Mouse (Mus musculus): ENCODE measurements at regions not wholly inside any gene's neighbourhood (a gene's known extent, or its start where the extent isn't known, plus 50 kb on each side); places are given as distances from the start of the nearest gene placed in this dataset.

DNA sequence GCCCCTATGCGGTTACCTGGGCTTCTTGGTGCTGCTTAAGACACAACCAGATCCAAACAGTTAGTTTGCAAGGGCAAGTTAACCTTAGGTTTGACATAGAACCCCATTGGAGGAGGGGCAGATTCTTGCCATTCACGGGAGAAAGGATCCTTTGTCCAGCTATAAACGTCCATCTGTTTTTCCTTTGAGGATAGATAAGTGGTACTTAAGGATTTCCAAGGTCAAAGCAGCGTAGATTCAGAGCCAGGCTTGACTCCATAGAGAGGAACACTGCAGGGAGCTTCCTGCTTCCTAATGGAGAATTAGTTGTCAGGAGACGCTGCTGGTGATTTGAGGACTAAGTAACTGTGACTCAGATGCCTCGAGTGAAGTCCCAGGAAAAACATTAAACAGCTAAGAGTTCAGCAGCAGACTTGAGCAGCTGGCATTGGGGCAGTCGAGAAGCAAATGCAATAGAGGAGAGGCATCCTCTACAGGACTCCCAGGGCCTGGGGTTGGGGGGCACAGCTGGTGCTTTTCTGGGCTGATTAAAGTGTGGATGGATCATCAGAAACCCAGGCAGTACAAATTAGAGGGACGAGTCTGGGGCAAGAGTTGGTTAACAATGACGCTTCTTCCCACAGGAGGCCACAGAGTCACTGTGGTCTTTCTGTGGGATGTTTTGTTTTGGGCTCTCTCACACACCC is 322.8 kb downstream of the Med10 start:
- no peak for DNase-seq (ENCODE audit: low spot score)

DNA sequence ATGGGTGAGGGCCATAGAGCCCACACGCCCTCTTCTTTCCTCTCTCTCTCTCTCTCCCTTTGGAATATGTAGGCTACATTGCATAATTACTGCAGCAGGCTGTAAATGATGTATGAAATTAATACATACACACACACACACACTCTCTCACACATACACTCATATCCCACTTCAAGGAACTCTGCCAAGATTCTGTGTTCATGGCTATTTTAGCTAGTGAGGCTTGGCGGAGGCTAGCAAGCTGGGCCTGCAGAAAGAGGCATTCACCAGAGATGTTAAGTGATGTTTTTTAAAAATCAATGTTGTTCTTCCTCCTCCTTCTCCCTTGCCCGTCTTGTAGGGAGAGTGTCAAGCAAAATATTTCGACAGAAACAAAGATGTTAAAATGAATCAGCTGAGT is 325.1 kb downstream of the Med10 start:
- no peak for DNase-seq (ENCODE audit: low spot score)

DNA sequence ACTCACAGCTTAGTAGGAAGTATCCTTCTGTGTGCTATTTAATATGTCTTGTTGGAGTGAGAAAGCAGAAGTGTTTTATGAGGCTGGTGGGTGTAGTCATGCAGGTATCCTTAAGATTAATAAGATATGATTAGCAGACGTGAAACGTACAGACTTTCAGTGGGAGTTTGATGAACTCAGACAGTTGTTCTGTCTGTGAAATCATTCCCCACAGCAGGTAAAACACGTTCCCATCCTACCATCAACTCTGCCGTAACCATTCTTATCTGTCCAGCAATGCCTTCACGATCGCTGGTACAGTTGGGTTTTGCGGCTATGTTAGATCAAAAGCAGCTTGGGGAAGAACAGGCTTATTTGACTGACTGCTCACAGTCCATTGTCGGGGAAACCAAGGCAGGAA is 332.3 kb downstream of the Med10 start:
- DNase-seq (ENCODE audit: low spot score) = no peak

DNA sequence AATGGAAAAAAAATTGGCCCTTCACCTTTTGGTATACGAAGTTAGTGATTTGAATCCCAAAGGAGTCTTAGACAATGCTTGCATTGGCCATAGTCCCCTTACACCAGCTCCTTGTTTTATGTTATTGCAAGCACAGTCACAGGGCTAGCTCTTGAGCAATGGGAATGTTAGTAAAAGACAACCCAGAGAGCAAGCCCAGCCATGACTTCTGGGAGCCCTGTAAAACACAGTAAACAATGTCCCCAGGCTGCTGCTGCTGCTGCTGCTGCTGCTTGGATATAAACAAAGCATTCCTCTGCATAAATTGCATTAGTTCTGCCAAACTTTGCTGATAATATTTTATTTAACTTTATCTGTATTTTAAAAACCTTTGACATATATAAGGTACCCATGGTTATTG is 334.0 kb downstream of the Med10 start:
- no peak for DNase-seq (ENCODE audit: low spot score)

DNA sequence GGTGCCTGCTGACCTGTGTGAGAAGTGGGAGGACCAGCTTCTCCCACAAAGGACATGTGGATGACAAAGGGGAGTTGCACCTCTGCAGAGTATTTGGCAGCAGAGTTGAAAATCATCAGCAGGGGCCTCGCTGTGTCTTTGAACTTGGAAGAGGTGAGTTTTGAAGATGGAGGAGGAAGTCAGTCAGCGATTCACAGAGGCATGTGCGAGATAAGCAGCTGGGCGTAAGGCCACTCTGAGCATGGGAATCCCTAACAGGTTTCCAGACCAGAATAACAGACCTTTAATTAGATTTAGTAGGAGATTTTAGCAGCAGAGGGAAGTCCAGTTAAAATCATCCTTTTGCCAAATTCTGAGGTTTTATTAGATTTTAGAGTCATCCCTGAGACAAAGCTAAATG is 342.3 kb downstream of the Med10 start:
- no peak for DNase-seq (ENCODE audit: low spot score)

DNA sequence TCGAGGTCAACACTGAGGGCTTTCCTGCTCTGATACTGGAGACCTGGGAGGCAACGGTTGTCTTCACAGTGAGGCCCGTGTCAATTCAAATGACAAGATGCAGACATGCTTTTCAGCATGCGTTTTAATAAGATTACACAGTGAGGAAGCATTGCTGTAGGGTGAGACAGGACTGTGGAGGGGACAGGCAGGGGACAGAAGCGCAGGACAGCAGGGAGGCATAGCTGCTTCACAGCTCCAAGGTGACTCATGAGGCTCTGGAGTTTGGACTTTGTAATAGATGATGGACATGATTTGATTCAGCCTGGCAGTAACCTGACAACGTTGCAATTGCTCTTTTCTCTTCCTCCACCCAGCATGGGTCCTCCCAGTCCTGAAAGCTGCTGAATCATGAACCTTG is 343.3 kb downstream of the Med10 start:
- no peak for DNase-seq (ENCODE audit: low spot score)

DNA sequence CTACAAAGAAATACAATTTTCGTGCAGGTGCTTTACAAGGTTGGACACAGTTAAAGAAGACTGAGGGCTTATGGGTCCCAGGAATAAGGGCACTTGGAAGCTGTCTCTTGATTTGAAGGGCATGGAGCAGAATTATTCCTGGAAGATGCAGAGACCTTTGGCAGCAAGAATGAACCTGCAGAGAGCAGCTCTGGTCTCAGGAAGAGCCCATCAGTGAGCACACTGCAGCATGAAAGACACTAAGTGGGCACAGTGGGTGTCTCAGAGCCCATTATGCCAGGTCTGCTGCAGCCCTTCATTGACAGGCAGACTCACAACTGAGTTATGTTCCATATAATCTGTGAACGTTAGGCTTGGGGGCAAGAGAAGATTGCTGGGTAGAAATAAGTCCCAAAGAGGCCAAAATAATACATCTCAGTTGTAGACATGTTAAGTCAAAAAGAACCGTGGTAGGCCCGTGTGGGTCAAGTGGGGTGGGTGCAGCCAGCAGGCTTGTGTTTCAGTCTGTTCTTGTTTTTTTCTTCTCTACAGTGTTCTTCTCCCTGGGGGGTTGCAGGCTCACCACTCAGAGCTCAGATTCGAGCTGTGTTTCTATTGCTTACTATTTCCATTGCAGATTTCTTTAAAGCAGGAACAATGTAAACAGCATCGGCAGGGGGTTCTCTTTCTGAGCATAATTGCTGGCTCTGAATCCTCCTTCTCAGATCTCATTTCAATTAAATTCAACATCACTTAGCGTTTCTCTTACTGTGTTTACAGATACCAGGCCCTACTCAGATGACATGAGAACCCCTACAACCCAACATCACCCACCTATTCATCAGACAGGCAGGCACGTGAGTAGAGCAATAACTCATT is 347.1 kb downstream of the Med10 start:
- DNase-seq (ENCODE audit: low spot score) = no peak

DNA sequence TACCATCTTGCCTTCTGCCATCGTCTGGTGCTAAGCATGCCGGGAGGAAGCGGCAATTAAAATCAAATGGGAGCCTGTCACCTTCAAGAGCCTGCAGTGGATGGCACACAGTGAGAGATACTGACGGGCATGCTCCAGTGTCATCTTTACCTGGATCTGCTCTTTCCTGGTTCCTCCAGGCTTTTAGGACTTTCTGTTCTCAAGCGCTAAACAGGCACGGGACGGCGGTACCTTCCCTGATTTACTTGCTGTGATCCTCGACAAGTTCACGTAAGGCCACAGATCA is 347.6 kb downstream of the Med10 start:
- no peak for DNase-seq (ENCODE audit: low spot score)

DNA sequence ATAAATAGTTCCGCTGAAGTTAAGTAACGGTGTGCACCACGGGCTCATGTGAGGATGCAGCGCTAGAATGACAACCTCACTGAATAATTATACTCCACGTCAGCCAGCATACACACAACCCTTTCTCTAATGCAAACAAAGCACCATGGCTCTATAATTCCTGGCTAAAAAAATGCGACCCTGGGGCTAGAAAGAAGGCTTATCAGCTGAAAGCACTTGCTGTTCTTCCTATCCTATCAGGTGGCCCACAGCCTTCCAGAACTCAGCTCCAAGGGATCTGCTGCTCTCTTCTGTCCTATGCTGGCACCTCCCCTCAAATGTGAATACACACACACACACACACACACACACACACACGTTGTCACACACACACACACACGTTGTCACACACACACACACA is 350.9 kb downstream of the Med10 start:
- no peak for DNase-seq (ENCODE audit: low spot score)

DNA sequence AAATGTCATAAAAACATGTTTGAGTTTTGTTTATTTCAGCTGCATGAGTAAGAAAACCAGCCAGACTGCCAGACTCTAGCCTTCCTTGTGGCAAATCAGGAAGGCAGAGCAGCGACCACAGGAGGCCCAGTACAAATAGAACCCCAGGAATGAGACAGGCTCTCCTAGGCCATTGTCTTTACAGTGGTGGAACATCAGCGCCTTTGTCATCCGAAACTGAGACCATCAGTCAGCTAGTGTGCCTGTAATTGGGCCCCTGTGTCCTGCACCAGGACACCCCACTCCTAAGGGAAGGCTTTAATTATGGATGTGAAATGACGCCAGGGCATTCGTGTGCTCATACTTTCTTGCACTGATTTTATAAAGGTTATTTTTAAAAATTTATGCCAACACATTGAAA is 353.4 kb downstream of the Med10 start:
- DNase-seq (ENCODE audit: low spot score) = no peak

DNA sequence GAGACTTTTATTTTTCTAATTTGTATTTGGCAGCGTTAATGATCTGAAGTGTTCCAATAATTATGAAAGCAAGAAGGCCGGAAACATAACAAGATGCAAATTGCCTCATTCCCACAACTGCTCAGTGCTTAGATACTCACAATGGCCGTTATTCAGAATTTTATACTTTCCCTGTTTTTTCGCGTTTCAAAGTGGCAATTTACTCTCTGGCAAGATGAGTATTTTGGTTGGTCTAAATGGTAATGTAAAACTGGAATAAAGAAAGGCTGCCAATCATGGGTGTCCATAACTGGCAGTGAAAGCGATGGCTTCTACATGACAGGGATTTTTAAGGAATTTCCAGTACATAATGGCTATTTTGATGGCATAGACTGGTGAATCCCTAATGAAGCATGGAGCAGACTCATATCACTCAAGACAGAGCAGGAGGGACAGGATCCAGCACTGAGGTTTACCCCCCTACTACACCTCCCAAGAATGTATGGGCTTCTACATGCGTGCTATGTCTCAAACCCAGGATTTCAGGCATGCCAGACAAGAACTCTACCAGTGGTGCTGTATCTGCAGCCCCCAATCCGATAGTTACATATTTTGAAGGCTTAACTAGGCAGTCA is 354.9 kb downstream of the Med10 start:
- DNase-seq (ENCODE audit: low spot score) = no peak

DNA sequence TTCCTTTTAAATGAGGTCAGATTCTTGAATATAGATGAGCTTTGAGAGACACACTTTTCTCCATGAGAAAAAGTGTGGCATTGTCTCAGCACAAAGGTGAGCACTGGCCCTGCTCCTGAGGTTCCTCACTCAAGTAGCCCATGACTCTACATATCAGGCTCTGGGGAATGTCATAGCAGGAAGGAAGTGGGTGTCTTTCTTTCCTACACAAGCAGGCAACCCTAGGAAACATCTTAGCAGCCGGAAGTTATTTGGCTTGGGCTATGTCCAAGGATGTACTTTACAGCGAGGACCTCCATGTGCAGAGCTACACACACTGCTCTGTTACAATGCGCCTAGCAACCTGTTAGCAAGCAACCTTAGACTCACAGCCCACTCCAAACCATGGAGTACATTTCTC is 356.9 kb downstream of the Med10 start:
- no peak for DNase-seq (ENCODE audit: low spot score)

DNA sequence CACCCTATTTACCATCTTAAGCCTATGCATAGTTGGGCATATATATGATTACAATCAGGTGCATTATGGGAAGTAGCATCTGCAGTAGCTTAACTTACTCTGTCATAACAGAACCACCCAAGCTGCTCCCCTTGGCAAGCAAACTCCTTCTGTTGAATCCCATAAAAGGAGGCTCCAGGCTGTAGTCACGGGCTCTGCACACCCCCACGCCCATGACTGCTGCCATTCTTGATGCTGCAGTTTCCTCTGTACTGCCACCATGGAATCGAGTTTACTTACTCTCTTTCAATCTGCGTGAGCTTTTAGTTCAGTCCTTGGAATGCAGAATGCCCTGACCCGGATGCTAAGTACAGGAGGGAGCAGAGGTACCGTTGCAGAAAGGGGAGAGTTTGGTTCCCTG is 357.4 kb downstream of the Med10 start:
- DNase-seq (ENCODE audit: low spot score) = no peak

DNA sequence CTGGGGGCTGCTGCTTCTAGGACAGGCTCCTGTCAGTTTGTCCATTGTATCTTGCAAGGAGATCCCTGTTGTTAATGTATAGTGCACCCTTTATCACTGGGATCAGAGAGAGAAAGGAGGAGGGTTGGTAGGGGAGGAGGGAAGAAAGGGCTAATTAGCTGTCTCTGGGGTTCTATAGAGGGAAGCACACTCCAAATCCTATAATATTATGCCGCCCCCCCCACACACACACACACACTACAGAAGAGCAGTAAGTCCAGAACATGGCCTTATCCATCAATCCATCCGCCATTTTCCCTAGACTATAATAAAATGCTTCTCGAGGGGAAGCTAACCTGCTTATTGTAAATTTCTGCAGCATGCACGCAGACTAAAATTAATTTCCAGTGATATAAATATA is 359.9 kb downstream of the Med10 start:
- DNase-seq (ENCODE audit: low spot score) = no peak

DNA sequence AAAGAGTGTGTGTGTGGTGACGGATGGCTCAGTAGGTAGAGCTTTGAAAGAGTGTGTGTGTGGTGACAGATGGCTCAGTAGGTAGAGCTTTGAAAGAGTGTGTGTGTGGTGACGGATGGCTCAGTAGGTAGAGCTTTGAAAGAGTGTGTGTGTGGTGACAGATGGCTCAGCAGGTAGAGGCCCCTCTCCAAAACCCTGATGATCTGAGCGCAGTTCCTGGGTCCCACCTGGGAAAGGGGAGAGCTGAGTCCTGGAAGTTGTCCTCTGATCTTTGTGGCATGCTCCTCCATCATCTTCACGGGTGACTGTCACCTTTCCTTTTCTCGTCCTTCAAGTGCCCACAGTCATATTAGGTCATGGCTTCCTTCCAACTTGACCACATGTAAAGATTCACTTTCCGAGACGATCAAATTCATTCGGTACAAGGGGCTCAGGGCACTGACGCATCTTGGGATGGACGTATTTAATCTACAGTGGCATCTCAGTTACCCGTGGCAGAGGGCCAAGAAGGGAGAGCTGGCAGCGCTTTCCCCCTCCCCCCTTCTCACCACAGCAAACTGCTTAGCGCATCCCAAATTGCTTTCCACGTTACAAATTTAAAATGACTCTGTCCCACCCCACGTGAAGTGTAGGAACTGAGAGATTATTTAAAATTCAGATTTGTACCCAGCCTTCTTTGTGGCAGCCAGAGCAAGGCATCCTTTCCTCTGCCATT is 363.5 kb downstream of the Med10 start:
- DNase-seq (ENCODE audit: low spot score) = no peak

DNA sequence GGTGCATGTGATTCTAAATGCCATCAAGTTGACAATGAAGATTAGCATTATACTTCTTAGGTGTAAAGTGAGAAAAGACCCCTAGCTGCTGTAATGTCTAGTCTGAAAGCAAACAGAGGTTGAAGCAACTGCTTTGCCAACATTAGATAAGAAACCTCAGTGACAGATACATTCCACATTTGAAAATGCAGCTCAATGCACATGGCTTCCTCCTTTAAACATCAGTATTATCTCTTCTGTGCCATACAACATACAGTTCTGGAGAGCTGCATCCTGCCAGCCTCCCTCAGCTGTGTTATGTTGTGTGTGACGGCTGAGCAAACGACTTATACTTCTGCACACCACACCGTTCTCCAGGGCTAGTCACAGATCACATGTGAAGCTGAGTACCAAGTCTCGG is 365.6 kb downstream of the Med10 start:
- no peak for DNase-seq (ENCODE audit: low spot score)

DNA sequence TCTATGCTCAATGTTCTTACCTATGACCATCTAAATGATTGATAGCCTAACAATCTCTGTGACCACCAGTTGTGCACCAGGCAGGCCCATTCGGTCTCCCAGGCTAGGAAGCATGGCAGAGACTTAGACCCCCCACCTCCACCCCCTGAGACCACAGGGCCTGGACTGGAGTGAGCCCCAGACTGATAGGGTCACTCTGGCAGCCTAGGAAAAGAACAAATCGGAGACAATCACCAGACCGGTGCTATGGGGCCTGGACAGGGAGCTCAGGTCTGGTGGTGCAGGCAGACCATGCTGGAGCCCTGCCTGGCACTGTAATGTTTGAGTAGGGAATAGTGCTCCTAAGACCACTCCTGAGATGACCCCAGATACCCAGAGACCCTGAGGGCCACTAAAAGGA is 366.7 kb downstream of the Med10 start:
- no peak for DNase-seq (ENCODE audit: low spot score)

DNA sequence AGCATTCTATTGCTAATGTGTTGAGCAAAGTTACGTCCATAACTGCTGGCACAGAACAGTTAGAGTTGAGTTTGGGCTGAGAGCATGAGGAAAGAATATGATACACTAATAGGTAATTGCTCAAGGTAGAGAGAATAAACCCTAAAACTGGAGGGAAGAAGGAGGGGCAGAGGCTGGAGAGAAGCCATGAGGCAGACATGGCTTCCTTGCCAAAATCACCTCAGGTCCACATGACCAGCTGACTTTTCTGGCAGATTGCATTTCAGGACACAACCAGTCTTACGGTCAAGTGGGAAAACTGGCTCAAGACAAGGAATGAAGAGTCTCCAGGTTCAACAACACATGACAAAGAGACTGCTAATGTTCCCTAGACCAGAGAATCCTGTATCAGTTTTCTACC is 374.9 kb downstream of the Med10 start:
- DNase-seq (ENCODE audit: low spot score) = no peak

DNA sequence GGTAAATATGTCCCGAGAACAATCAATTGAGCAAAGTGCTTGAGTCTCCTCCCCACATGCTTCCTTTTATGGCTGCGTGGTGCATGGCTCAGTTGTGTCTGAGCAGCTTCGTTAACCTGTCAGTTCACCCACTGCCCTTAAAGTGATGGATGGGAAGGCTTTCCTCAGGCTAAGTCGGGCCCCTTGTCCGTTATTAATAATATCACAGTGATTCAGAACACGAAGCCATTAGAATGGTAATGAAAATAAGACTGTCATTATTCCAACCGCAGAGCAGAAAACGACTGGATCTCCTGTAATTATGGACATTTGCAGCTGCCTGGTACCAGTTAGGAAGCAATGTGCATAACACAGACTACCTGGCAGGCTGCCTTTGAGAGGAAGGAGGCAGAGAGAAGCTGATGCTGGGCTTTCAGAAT is 375.9 kb downstream of the Med10 start:
- no peak for DNase-seq (ENCODE audit: low spot score)

DNA sequence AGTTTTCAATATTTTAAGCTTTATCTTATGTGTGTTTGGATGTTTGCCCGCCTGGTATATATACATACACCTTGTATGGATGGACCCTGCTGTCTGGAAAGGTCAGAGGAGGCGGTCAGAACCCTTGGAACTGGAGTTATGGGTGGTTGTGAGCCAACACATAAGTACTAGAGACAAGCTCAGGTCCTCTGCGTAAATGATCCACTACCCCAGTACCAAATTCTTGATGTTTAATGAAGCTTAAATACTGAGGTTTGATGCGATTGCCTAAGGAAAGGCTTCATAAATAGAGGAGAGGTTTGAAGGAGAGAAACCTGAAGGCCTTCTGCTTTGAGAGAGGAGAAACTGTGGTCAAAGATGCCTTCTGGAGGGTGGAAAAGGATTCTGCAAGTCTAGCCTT is 388.8 kb downstream of the Med10 start:
- DNase-seq (ENCODE audit: low spot score) = no peak

DNA sequence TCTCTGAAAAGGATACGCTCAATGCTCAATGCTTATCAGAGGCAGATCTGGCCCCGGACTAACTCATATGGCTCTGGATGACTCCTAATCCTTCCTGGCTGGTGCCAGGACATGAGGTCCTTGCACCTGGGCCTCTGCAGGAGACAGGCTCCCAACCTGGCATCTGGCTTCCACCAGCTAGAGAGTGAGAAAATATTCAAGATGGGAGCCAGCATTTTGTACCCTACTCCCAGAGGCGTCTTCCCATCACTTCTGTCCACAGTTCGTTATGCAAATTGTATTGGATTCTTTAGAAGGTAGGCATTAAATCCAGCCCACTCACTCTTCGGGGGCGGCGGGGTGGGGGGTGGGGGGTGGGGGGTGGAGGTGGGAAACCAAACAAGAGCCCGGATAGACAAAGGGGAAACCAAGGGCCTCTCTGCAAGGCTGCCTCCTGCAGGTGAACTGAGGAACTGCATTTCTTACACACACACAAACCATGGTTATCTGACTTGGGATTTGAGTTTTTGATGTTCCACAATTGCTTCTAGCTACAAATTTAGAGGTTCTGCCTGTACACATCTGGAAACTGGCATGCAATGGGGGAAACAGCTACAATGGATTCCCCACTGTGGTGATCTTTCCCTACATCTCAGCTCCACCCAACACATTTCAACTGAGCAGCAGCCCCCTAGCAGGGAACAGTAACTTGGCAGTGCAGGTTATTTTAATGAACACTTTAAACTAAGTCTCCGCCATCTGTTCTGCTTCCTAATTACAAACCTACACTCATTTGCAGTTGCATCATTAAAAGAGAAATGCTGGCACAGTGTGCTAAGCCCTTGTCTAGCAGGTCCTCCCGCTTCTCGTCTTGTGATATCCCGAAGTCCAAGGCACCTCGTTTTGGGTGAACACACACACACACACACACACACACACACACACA is 390.2 kb downstream of the Med10 start:
- no peak for DNase-seq (ENCODE audit: low spot score)

DNA sequence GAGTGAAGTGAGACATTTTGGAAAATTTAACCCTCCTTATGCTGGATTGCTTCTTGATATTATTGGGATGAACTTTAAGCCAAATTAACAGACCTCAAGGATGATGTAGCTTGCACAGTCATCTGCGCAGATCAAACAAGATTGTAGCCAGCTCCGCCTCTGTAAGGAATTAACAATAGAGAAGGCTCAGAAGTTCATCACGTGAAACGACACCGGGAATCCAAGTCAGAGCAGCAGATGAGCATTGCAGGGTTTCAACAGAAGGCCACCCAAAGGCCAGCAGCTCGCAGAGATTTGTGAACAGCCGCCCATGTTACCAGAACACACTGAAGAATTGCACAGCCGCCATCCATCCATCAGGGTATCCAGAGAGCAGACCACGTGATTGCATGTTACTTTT is 391.1 kb downstream of the Med10 start:
- no peak for DNase-seq (ENCODE audit: low spot score)

All from urinary bladder, postnatal 14 days (tissue).